Mouse (Mus musculus) left cerebral cortex, adult 18-20 months (tissue): Measurements from ENCODE around the gene Tmem125. TPM values are rescaled to one million over a fixed set of nuclear protein-coding genes. Genes with fewer than 3 reads are reported as not detected.

Source experiments
- total RNA-seq, 2 experiments: library from RNA; stranded (reverse); gene quantifications; 2 replicates each; pipeline ENCODE4 v1.2.3; 2021

Tmem125 gene
- total RNA-seq, 2 experiments from 2014 or later: 5.0 to 5.3 TPM

Other genes with a start within 250 kb of the Tmem125 start
- 10 to 100 TPM; 30.0 to 33.1 TPM for gene Szt2, start 134.8 kb downstream of the Tmem125 start, total RNA-seq
- 10 to 100 TPM; 53.8 to 60.7 TPM for gene Med8, start 134.7 kb downstream of the Tmem125 start, total RNA-seq
- gene Elovl1, start 116.0 kb downstream of the Tmem125 start, total RNA-seq: 10 to 100 TPM; 18.3 to 19.2 TPM
- gene Cdc20, start 106.7 kb downstream of the Tmem125 start, total RNA-seq: 1 to 10 TPM in 1 of 2 experiments, under 1 TPM in 1; 0.89 to 1.3 TPM
- gene Mpl, start 86.5 kb downstream of the Tmem125 start, total RNA-seq: under 1 TPM; 0.51 to 0.91 TPM
- 1 to 10 TPM; 7.3 to 7.7 TPM for gene Tie1, start 54.0 kb downstream of the Tmem125 start, total RNA-seq
- gene 2610528J11Rik, start 17.0 kb downstream of the Tmem125 start, total RNA-seq: not detected
- under 1 TPM; 0.79 to 0.98 TPM for gene Cfap57, start 76.7 kb upstream of the Tmem125 start, total RNA-seq
- 10 to 100 TPM; 55.9 to 63.5 TPM for gene Ebna1bp2, start 76.8 kb upstream of the Tmem125 start, total RNA-seq
- gene Olfr62, start 114.9 kb upstream of the Tmem125 start, total RNA-seq: not detected
- not detected for gene Olfr1342, start 148.7 kb upstream of the Tmem125 start, total RNA-seq
- gene Olfr1341, start 159.5 kb upstream of the Tmem125 start, total RNA-seq: not detected
- gene Olfr1340, start 176.1 kb upstream of the Tmem125 start, total RNA-seq: not detected
- gene Olfr1339, start 188.1 kb upstream of the Tmem125 start, total RNA-seq: not detected
- not detected for gene Olfr1338, start 214.7 kb upstream of the Tmem125 start, total RNA-seq
- gene Olfr1337, start 238.5 kb upstream of the Tmem125 start, total RNA-seq: not detected